Mouse (Mus musculus) brain, embryonic 14.5 days (tissue): ENCODE results near the gene Elovl5.

Source experiments
- CTCF ChIP-seq: fragments of 200-500 bp; IDR thresholded peaks from 2 replicates; pipeline ENCODE4 v1.5.1; 2012; ENCODE audit warnings: inconsistent platforms, mild to moderate bottlenecking, moderate library complexity, borderline replicate concordance; ENCODE audit not compliant: insufficient read depth, insufficient read length; ENCODE audit errors: extremely low read depth
- POLR2A ChIP-seq: fragments of 200-500 bp; IDR thresholded peaks from 2 replicates; pipeline ENCODE4 v1.6.1; 2012; ENCODE audit warnings: mild to moderate bottlenecking, inconsistent platforms, borderline replicate concordance; ENCODE audit not compliant: poor library complexity, insufficient read depth, insufficient read length, severe bottlenecking; ENCODE audit errors: extremely low read depth

- no peak for TF ChIP-seq CTCF
- no peak for TF ChIP-seq POLR2A
Observed at GRCm38 (mm10) chr9:77943316-77943715, 26.2 kb downstream of the Elovl5 start.
